Mouse (Mus musculus): Measurements from ENCODE around the gene Kcnj10. TPM values are rescaled to one million over a fixed set of nuclear protein-coding genes. Genes with fewer than 3 reads are reported as not detected.

Gene Kcnj10
- polyA plus RNA-seq, 1 experiment from 2014 or later, result 0.73 TPM

DNA sequence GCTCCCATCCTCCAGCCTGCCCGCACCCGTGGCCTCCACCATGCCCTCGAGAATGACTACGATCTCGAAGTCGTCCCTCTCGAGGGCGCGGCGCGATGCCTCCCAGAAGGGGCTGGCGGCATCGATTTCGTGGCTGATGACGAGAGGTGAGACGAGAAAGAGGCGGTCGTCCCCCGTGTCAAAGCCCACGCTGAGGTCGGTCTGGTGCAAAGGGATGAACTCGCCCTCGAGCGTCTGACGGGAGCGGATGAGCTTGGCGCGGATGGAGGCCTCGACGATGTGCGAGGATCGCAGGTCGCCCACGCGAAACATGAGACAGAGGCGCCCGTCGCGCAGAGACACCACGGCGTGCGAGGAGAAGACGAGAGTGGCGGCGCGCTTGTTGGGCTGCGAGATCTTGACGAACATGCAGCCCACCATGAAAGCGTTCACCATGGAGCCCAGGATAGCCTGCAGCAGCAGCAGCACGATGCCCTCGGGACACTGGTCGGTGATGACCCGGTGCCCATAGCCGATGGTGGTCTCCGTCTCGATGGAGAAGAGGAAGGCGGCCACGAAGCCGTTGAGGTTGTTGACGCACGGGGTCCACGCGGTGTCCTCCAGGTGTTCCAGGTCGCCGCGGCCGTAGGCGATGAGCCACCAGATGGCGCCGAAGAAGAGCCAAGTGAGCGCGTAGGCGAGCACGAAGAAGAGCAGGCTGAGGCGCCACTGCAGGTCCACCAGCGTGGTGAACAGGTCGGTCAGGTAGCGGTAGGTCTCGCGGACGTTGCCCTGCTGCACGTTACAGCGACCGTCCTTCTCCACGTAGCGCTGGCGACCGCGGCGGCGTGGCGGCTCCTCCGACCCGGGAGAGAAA, 15.1 kb upstream of the Kcnj10 start:
- H3K36me3 ChIP-seq (ENCODE audit: control insufficient read depth, insufficient read depth, low read length), result no peaks in the 10 kb centered on the region
- H3K27me3 ChIP-seq (ENCODE audit: control insufficient read depth, insufficient read depth, low read length), result peaks cover 32% of the 10 kb centered on the region
- WGBS, result 22% methylated on average over 94 of the region's 94 CpGs
- peak overlapping the region; percentile 32 for H3K4me3 ChIP-seq (ENCODE audit: low read depth, low read length)
- DNase-seq (ENCODE audit: low spot score), result peak; percentile 78
- H3K9me3 ChIP-seq (ENCODE audit: control insufficient read depth, low read length), result no peaks in the 10 kb centered on the region
- H3K9ac ChIP-seq (ENCODE audit: low read depth, low read length), result peak overlapping the region; percentile 24; the same call in 1 of the 2 replicates
- ATAC-seq (ENCODE audit: low FRiP score), result peak; percentile 62
- H3K4me1 ChIP-seq (replicated peaks; ENCODE audit: control insufficient read depth, insufficient read depth, low read length), result peaks cover 9% of the 10 kb centered on the region
- H3K4me2 ChIP-seq (replicated peaks; ENCODE audit: low read depth, low read length), result peak overlapping the region; percentile 69
- H3K27ac ChIP-seq (ENCODE audit: low read depth, low read length), result no peak overlapping the region

DNA sequence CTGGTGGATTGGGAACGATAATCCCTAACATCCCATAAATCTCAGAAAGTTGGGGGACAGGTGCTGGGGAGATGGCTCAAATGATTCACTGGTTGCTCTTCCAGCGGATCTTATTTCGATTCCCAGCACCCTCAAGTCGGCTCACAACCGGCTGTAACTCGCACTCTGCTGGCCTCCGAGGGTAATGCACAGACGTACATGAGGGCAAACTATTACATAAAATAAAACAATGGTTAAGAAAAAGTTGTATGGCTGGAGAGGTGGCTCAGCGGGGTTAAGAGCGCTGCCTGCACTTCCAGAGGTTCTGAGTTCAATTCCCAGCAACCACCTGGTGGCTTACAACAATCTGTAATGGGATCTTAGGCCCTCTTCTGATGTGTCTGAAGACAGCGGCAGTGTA, 14.3 kb upstream of the Kcnj10 start:
- Histone ChIP-seq H3K27me3 (ENCODE audit: control insufficient read depth, insufficient read depth, low read length) (peaks cover 32% of the 10 kb centered on the region), H3K4me2 (replicated peaks; ENCODE audit: low read depth, low read length) (peak overlapping the region; percentile 69), H3K4me3 (ENCODE audit: low read depth, low read length) (peak overlapping the region; percentile 32; the same call in 1 of the 2 replicates), H3K36me3 (ENCODE audit: control insufficient read depth, insufficient read depth, low read length) (no peaks in the 10 kb centered on the region), H3K27ac (ENCODE audit: low read depth, low read length) (no peak overlapping the region), H3K9me3 (ENCODE audit: control insufficient read depth, low read length) (no peaks in the 10 kb centered on the region), H3K4me1 (replicated peaks; ENCODE audit: control insufficient read depth, insufficient read depth, low read length) (peaks cover 9% of the 10 kb centered on the region), H3K9ac (ENCODE audit: low read depth, low read length) (peak overlapping the region; percentile 24; the same call in 1 of the 2 replicates)
- WGBS, result 53% methylated on average over 11 of the region's 11 CpGs
- DNase-seq (ENCODE audit: low spot score) (no peak), ATAC-seq (ENCODE audit: low FRiP score) (no peak)

DNA sequence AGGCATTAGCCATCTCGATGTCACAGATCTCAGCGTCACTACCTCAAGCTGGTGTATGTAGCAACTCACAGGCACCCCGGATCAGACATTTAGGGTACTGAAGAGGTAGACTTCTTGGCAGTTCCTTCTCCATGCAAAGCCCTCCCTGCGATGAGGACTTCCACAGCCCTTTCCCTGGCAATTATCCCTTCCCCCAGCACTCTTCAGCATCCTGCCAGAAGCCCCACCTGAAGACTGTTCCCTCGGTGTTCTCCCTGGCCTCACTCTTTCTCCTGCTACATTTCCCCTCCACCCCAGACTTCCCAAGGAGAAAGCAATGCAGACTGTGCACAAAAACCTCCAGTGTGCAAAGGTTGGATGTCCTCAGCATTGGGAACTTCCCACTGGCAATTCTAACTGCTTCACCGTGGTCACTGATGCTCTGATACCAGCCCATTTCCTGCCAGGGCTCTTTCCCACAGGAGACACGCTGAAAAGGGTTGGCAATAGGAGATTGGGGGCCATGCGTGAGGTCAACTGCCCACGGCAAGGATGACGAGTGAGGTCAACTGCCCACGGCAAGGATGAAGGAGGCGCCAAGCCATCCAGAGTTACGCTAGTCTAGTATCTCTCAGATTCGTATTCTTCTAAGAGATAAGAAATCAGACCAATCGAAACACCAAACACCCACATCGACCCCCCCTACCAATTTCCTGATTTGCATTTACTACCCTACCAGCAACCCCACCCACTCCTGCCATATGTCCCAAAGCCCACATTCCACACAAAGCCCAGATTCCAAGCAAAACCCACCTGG, 13.6 kb upstream of the Kcnj10 start:
- DNase-seq (ENCODE audit: low spot score), result no peak
- Histone ChIP-seq H3K4me1 (replicated peaks; ENCODE audit: control insufficient read depth, insufficient read depth, low read length) (peaks cover 9% of the 10 kb centered on the region), H3K9ac (ENCODE audit: low read depth, low read length) (no peak overlapping the region), H3K4me3 (ENCODE audit: low read depth, low read length) (no peak overlapping the region), H3K4me2 (replicated peaks; ENCODE audit: low read depth, low read length) (no peak overlapping the region), H3K9me3 (ENCODE audit: control insufficient read depth, low read length) (no peaks in the 10 kb centered on the region), H3K36me3 (ENCODE audit: control insufficient read depth, insufficient read depth, low read length) (no peaks in the 10 kb centered on the region), H3K27me3 (ENCODE audit: control insufficient read depth, insufficient read depth, low read length) (peaks cover 32% of the 10 kb centered on the region), H3K27ac (ENCODE audit: low read depth, low read length) (no peak overlapping the region)
- 88% methylated on average over 16 of the region's 16 CpGs for WGBS
- no peak for ATAC-seq (ENCODE audit: low FRiP score)

DNA sequence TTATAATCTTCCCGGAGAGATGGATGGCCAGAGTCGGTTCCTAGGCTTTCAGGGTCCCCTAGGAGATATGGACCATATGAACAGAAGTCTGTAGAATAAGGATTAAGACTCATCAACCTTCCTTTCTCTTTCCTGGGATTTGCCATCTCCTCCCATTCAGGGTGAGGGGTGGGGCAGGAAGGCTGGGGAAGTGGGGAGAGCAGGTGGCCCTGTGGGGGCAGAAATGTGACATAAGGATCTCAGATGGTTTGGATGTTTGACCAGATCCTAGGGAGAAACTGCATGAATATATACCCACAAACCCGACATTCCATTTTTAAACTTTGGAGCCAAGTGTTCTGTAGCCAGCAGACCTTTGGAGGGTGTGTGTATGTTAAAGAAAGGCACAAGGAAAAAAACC, 13.0 kb upstream of the Kcnj10 start:
- no peak for DNase-seq (ENCODE audit: low spot score)
- Histone ChIP-seq H3K4me2 (replicated peaks; ENCODE audit: low read depth, low read length) (no peak overlapping the region), H3K4me1 (replicated peaks; ENCODE audit: control insufficient read depth, insufficient read depth, low read length) (peaks cover 9% of the 10 kb centered on the region), H3K36me3 (ENCODE audit: control insufficient read depth, insufficient read depth, low read length) (no peaks in the 10 kb centered on the region), H3K27ac (ENCODE audit: low read depth, low read length) (no peak overlapping the region), H3K9ac (ENCODE audit: low read depth, low read length) (no peak overlapping the region), H3K27me3 (ENCODE audit: control insufficient read depth, insufficient read depth, low read length) (peaks cover 32% of the 10 kb centered on the region), H3K9me3 (ENCODE audit: control insufficient read depth, low read length) (no peaks in the 10 kb centered on the region), H3K4me3 (ENCODE audit: low read depth, low read length) (no peak overlapping the region)
- 85% methylated on average over 3 of the region's 3 CpGs for whole genome bisulfite sequencing
- ATAC-seq (ENCODE audit: low FRiP score), result no peak

DNA sequence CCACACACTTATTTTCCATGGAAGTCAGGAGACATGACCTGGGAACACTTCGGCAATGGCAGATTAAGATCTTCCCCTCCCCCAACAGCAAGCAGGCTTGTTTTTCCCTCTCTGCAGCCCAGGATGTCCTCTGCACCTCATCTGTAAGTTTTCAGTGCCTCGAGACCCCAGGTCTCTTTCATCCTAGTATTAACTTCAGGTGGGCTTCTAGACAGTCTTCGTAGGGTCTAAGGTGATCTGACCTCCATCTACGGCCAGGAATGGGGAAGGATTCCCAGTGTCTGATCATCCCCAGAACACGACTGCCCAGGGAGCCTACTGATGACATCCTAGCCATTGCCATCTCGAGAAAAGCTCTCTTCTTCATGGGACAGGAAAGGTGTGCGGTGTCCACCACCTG, 12.5 kb upstream of the Kcnj10 start:
- DNase-seq (ENCODE audit: low spot score) (no peak), ATAC-seq (ENCODE audit: low FRiP score) (no peak)
- no peaks in the 10 kb centered on the region for H3K9me3 ChIP-seq (ENCODE audit: control insufficient read depth, low read length)
- no peak overlapping the region for H3K4me3 ChIP-seq (ENCODE audit: low read depth, low read length)
- H3K4me1 ChIP-seq (replicated peaks; ENCODE audit: control insufficient read depth, insufficient read depth, low read length), result peaks cover 7% of the 10 kb centered on the region
- H3K27me3 ChIP-seq (ENCODE audit: control insufficient read depth, insufficient read depth, low read length), result peaks cover 32% of the 10 kb centered on the region
- H3K36me3 ChIP-seq (ENCODE audit: control insufficient read depth, insufficient read depth, low read length), result no peaks in the 10 kb centered on the region
- WGBS, result 85% methylated on average over 7 of the region's 7 CpGs
- no peak overlapping the region for H3K4me2 ChIP-seq (replicated peaks; ENCODE audit: low read depth, low read length)
- H3K27ac ChIP-seq (ENCODE audit: low read depth, low read length), result no peak overlapping the region
- H3K9ac ChIP-seq (ENCODE audit: low read depth, low read length), result no peak overlapping the region

DNA sequence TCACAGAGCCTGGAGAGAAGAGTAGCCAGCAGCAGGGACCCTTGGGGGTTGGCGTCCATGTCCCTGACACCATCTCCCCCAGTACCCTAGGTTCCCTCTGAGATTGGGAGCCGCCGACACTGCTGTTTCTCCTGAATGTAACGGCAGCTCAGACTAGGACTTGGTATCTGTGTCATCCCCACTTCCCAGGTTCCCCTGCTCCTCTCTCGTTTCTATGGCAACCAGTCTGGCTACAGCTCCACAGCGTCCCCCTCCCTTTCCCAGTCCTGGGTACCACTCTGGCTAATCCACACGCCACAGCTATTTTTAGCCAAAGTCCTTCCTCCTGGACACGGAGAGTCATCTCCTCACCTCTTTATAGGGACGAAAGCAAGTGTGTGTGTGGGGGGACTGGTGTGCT, 11.9 kb upstream of the Kcnj10 start, which contains the start of gene Kcnj9:
Gene Kcnj9 (minus strand): TSS at position 188 of the 400 bp plus-strand sequence.
- Histone ChIP-seq H3K27me3 (ENCODE audit: control insufficient read depth, insufficient read depth, low read length) (peaks cover 32% of the 10 kb centered on the region), H3K4me3 (ENCODE audit: low read depth, low read length) (no peak within 1 kb of the TSS; the same call in 1 of the 2 replicates), H3K9me3 (ENCODE audit: control insufficient read depth, low read length) (no peaks in the 10 kb centered on the region), H3K9ac (ENCODE audit: low read depth, low read length) (peak within 1 kb of the TSS; percentile 12; the same call in 1 of the 2 replicates), H3K27ac (ENCODE audit: low read depth, low read length) (no peak within 1 kb of the TSS), H3K36me3 (ENCODE audit: control insufficient read depth, insufficient read depth, low read length) (no peaks in the 10 kb centered on the region), H3K4me2 (replicated peaks; ENCODE audit: low read depth, low read length) (no peak within 1 kb of the TSS; the same call in 1 of the 2 replicates), H3K4me1 (replicated peaks; ENCODE audit: control insufficient read depth, insufficient read depth, low read length) (peaks cover 6% of the 10 kb centered on the region)
- DNase-seq (ENCODE audit: low spot score) (peak; percentile 61), ATAC-seq (ENCODE audit: low FRiP score) (peak; percentile 67)
- WGBS, result 22% methylated on average over 9 of the region's 9 CpGs

DNA sequence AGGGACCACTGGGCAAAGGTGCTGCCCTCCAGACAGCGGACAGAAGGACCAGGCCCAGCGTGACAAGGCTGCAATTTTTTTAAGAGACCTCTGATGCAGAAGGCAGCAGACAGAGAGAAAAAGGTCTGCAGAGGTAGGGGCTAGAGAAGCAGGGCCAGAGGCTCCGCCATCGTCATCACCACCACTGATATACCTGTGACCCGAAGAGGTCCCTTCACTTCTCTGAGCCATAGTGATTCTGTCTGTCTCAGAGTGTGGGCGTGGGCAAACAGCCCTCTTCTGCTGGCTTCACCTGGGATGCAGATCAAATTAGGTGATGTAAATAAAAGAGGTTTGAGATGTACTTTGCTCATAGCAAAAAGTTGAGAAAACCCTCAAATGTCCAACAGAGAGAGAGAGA, 11.4 kb upstream of the Kcnj10 start:
- WGBS, result 61% methylated on average over 6 of the region's 6 CpGs
- DNase-seq (ENCODE audit: low spot score) (no peak), ATAC-seq (ENCODE audit: low FRiP score) (0 out of 2 replicates have a peak, but pooled peaks have one; percentile 1)
- peaks cover 32% of the 10 kb centered on the region for H3K27me3 ChIP-seq (ENCODE audit: control insufficient read depth, insufficient read depth, low read length)
- H3K4me3 ChIP-seq (ENCODE audit: low read depth, low read length), result no peak overlapping the region
- no peak overlapping the region for H3K27ac ChIP-seq (ENCODE audit: low read depth, low read length)
- peaks cover 6% of the 10 kb centered on the region for H3K4me1 ChIP-seq (replicated peaks; ENCODE audit: control insufficient read depth, insufficient read depth, low read length)
- 0 out of 2 replicates have a peak overlapping the region, but pooled peaks have one; percentile 12 for H3K9ac ChIP-seq (ENCODE audit: low read depth, low read length)
- no peaks in the 10 kb centered on the region for H3K9me3 ChIP-seq (ENCODE audit: control insufficient read depth, low read length)
- no peak overlapping the region for H3K4me2 ChIP-seq (replicated peaks; ENCODE audit: low read depth, low read length)
- no peaks in the 10 kb centered on the region for H3K36me3 ChIP-seq (ENCODE audit: control insufficient read depth, insufficient read depth, low read length)

DNA sequence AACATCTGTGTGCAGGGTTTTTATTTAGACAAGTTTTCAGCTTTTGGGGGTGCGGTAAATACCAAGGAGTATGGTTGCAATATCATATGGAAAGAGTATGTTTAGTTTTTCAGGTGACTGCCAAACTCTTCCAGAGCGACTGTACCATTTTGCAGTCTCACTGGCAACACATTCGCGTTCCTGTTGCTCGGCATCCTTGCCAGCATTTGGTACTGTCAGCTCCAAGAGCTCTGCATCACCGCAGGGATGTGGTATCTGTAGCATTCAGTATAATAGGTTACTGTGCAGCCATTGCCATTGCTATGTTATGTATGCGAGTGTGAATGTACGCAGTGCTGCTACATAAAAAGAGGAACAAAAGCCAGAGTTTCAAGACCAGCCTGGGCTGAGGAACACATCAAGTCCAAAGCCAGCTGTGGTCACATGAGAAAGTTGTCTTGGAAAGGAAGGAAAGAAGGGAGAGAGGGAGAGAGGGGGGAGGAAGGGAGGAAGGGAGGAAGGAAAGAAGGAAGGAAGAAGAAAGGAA, 9.5 kb upstream of the Kcnj10 start:
- Histone ChIP-seq H3K9ac (ENCODE audit: low read depth, low read length) (no peak overlapping the region), H3K36me3 (ENCODE audit: control insufficient read depth, insufficient read depth, low read length) (no peaks in the 10 kb centered on the region), H3K27me3 (ENCODE audit: control insufficient read depth, insufficient read depth, low read length) (peaks cover 16% of the 10 kb centered on the region), H3K9me3 (ENCODE audit: control insufficient read depth, low read length) (no peaks in the 10 kb centered on the region), H3K27ac (ENCODE audit: low read depth, low read length) (no peak overlapping the region), H3K4me3 (ENCODE audit: low read depth, low read length) (no peak overlapping the region), H3K4me1 (replicated peaks; ENCODE audit: control insufficient read depth, insufficient read depth, low read length) (peaks cover 6% of the 10 kb centered on the region; the same call in 1 of the 2 replicates), H3K4me2 (replicated peaks; ENCODE audit: low read depth, low read length) (no peak overlapping the region)
- WGBS, result 73% methylated on average over 8 of the region's 8 CpGs
- ATAC-seq (ENCODE audit: low FRiP score), result no peak
- DNase-seq (ENCODE audit: low spot score), result no peak

All from hindbrain, embryonic 11.5 days (tissue).